ENCODE assay signal across 9 mouse cellular contexts in the genomic region with DNA sequence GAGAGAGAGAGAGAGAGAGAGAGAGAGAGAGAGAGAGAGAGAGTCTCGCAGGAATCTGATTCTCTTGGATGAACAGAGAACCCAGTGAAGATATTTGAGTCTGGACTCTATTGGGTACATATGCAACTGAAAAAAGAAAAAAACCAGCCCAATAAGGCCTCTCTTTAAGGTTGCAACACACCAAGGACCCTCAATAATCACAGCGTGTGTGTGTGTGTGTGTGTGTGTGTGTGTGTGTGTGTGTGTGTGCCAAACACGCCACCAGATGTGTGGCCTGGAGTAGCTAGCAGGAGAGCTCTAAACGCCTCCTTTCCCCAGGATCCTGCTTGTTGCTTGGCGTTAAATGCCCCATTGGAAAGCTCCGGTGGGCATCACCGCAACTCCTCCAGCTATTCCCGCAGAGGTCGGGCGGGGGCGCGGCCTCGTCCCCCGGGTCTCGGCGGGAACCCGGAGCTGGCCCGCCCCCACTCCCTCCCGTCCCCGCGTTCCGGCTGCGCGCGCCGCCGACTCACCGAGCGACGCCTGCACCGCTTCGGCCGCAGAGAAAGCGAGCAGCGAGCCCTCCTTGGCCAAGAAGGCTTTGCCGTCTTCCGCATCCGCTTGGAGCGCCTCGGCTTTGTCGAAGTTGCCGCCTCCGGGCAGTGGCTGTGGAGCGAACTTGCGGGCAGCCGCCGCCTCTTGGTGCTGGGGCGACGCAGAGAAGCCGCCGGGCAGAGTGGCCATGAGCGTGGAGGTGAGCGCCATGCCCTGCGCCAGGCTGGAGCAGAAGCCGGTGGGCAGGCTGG. TPM values are rescaled to one million over a fixed set of nuclear protein-coding genes. Genes with fewer than 3 reads are reported as not detected.
DNase-seq lines count a peak whose midpoint lies in the region; ATAC-seq and TF ChIP-seq lines count a peak whose summit lies in the region.
"Had no signal": no experiment of that assay in that cellular context is flagged by ENCODE, and none has a peak within 500 bp of the region (broad histone marks: within the 10 kb centered on the region; RNA-seq: fewer than 3 reads in every experiment).

No protein-coding gene starts in this region.

- H3K4me3 ChIP-seq in heart, embryonic 10.5 days: peak overlapping the region; percentile 71
- H3K4me3 ChIP-seq in hindbrain, embryonic 11.5 days (ENCODE audit: low read depth, low read length): peak overlapping the region; percentile 65
- H3K4me3 ChIP-seq in liver, postnatal 0 days (ENCODE audit: low read depth, low read length): peak overlapping the region; percentile 39

- H3K27me3 ChIP-seq in heart, embryonic 10.5 days (ENCODE audit: insufficient read depth, poor library complexity, severe bottlenecking): peaks cover 98% of the 10 kb centered on the region
- H3K27me3 ChIP-seq in hindbrain, embryonic 11.5 days (ENCODE audit: control insufficient read depth, insufficient read depth, low read length): peaks cover 54% of the 10 kb centered on the region
- H3K27me3 ChIP-seq in liver, postnatal 0 days (ENCODE audit: insufficient read depth, low read length): peaks cover 98% of the 10 kb centered on the region

- no peak for TF ChIP-seq CTCF in liver, postnatal 0 days (IDR thresholded peaks at IDR 0.05; ENCODE audit: low read depth)

- peaks cover 46% of the 10 kb centered on the region for H3K4me1 ChIP-seq in heart, embryonic 10.5 days
- peaks cover 31% of the 10 kb centered on the region for H3K4me1 ChIP-seq in hindbrain, embryonic 11.5 days (replicated peaks; ENCODE audit: control insufficient read depth, insufficient read depth, low read length)
- peaks cover 11% of the 10 kb centered on the region for H3K4me1 ChIP-seq in liver, postnatal 0 days (ENCODE audit: insufficient read depth)

- peak; percentile 5; the same call in 1 of the 2 replicates for ATAC-seq in common myeloid progenitor, adult 5-6 weeks (replicated peaks; ENCODE audit: low read depth, poor library complexity, severe bottlenecking)
- ATAC-seq in hindbrain, embryonic 11.5 days (ENCODE audit: low FRiP score): no peak
- no peak for ATAC-seq in liver, postnatal 0 days
- ATAC-seq in monocyte, adult 5-6 weeks (replicated peaks; ENCODE audit: insufficient number of reproducible peaks, low FRiP score, low TSS enrichment, poor library complexity, severe bottlenecking): no peak

- H3K27ac ChIP-seq in heart, embryonic 10.5 days: peak overlapping the region; percentile 62; the same call in 1 of the 2 replicates
- peak overlapping the region; percentile 77 for H3K27ac ChIP-seq in hindbrain, embryonic 11.5 days (ENCODE audit: low read depth, low read length)
- H3K27ac ChIP-seq in liver, postnatal 0 days (ENCODE audit: low read depth): no peak overlapping the region

- peak overlapping the region; percentile 89 for H3K4me2 ChIP-seq in hindbrain, embryonic 11.5 days (replicated peaks; ENCODE audit: low read depth, low read length)
- peak overlapping the region; percentile 66 for H3K4me2 ChIP-seq in liver, postnatal 0 days (ENCODE audit: low read depth, low read length)

- H3K9me3 ChIP-seq in heart, embryonic 10.5 days: no peaks in the 10 kb centered on the region
- H3K9me3 ChIP-seq in hindbrain, embryonic 11.5 days (ENCODE audit: control insufficient read depth, low read length): no peaks in the 10 kb centered on the region
- no peaks in the 10 kb centered on the region for H3K9me3 ChIP-seq in liver, postnatal 0 days (ENCODE audit: low read length)

- WGBS in heart, embryonic 10.5 days: under 1% methylated on average over 55 of the region's 55 CpGs
- WGBS in hindbrain, embryonic 11.5 days: under 1% methylated on average over 53 of the region's 55 CpGs
- WGBS in liver, postnatal 0 days (ENCODE audit: insufficient replicate concordance): under 1% methylated on average over 35 of the region's 55 CpGs

- no peaks in the 10 kb centered on the region for H3K36me3 ChIP-seq in heart, embryonic 10.5 days
- H3K36me3 ChIP-seq in hindbrain, embryonic 11.5 days (ENCODE audit: control insufficient read depth, insufficient read depth, low read length): no peaks in the 10 kb centered on the region
- no peaks in the 10 kb centered on the region for H3K36me3 ChIP-seq in liver, postnatal 0 days (replicated peaks; ENCODE audit: insufficient read depth, low read length)

- peak overlapping the region; percentile 81 for H3K9ac ChIP-seq in hindbrain, embryonic 11.5 days (ENCODE audit: low read depth, low read length)
- no peak overlapping the region for H3K9ac ChIP-seq in liver, postnatal 0 days (replicated peaks)

- TF ChIP-seq EP300 in liver, postnatal 0 days (IDR thresholded peaks at IDR 0.05; ENCODE audit: low read depth): no peak

- no peak for DNase-seq in heart, embryonic 10.5 days (ENCODE audit: low spot score)
- no peak for DNase-seq in heart, adult 11 months
- peak; percentile 74 for DNase-seq in hindbrain, embryonic 11.5 days (ENCODE audit: low spot score)
- no peak for DNase-seq in liver, postnatal 0 days
- DNase-seq in right cerebral cortex, postnatal 25 days: no peak
- no peak for DNase-seq in gastrocnemius, postnatal 4 days (ENCODE audit: low spot score in 2 of 2)

RNA-seq across cellular contexts. Expression of a gene that starts 1.1 kb away (rescaled TPM):
- 0.94 and 1.9 TPM in 2 replicates for polyA plus RNA-seq in heart, embryonic 10.5 days (2016; fragmentation: Nextera tagmentation; extraction: Ambion mirVana)
- 4.7 and 8.2 TPM in 2 replicates for total RNA-seq in common myeloid progenitor, adult 5-6 weeks (2017)
- 30.0 and 36.2 TPM in 2 replicates for polyA plus RNA-seq in hindbrain, embryonic 11.5 days (2014; fragmentation: Nextera tagmentation; extraction: Ambion mirVana)
- 0.52 and 0.57 TPM in 2 replicates for polyA plus RNA-seq in liver, postnatal 0 days (2015; fragmentation: Nextera tagmentation; extraction: Ambion mirVana)
- total RNA-seq in gastrocnemius, postnatal 4 days (2021): not detected
- total RNA-seq in monocyte, adult 5-6 weeks (2017): not detected in 3 replicates
- total RNA-seq: heart, adult 18-20 months had no signal
